Mouse (Mus musculus) lung, postnatal 0 days (tissue): Measurements from ENCODE around the gene Magi1.

ENCODE experiments used
- CTCF ChIP-seq: IDR thresholded peaks from 2 replicates; pipeline ENCODE4 v1.5.1; 2016; ENCODE audit warnings: antibody characterized with exemption, mild to moderate bottlenecking
- EP300 ChIP-seq: IDR thresholded peaks from 2 replicates; pipeline ENCODE4 v1.6.1; 2016; ENCODE audit warnings: antibody characterized with exemption, mild to moderate bottlenecking, control low read depth

DNA sequence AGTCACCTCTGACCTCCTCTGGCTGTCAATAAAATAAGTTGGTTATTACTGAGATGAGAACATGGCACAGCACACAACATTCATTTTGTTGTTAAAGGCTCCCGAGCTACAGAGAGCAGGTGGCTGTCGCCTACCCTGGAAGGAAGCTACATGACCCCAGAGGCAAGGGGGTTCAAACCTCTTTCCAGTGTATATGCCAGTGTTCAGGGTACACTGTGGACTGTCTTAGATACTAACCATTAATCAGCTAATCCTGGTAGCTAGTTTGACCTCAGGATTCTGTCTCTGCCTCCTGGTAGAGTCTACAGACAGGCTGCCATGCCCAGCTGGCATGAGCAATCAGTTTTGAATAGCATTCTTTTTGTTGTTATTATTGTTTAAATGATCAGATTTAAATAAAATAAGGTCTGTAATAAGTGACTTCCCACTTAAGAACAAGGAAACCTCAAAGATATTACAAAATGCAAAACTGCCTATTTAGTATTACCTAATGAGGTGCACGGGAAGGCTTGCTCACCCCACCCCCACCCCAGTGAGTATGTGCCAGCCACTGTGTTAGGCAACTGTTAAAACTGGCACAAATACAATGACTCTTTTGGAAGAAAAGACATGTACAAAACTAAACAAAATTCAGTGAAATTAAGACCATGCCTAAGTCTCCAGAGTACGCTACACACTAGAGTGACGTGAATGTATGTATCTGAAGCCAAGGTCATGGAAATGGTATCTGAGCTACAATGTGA is 513.3 kb downstream of the Magi1 start:
- TF ChIP-seq CTCF (no peak), EP300 (no peak)
